Mouse (Mus musculus): ENCODE data around the gene Cfap73.

The Cfap73 gene

DNA sequence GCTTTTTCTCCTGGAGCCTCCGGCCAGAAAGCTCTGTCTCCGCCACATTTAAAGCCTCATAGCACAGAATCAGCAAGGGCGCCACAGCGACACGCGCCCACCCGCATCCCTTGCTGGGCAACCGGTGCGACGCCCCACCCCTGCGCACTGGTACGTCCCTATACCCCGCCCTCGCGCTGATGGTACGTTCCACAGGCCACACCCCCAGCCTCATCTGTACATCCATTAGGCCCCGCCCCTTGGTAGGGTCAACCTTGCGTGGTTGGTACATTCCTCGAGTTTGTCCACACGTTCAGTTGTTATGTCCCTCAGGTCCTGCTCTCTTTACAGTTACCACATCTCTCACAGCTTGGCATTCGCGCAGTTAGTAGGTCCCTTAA lies 21.6 kb downstream of the Cfap73 start, which contains the start of the genes Rita1 and Ddx54:
TSS of gene Rita1 (minus strand) at position 148 of the 380 bp plus-strand sequence.
TSS of gene Ddx54 (plus strand) at position 298 of the 380 bp plus-strand sequence.
- DNase-seq: peak; percentile 98 to 99

DNA sequence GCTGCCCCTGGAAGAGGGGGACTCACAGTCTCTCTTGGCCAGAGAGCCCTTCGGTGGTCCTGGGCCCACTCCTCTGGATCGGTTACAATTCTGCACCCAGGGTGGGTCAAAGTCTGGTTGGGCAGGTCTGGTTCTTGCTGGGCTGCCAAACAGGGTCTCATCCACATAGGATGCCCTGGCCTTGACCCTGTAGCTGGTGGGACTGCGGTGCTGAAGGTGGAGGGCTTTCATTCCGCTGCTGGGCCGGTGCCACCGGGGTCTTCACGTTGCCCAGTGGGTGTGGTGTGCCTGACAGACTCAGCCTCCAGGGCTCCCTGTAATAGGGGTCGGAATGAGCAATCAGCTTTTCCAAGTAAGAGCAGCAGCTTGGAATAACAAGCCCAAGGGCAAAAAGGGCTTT lies 22.6 kb downstream of the Cfap73 start:
- no peak for DNase-seq

GRCm38 (mm10) chr5:120610906-120611305 lies 23.1 kb downstream of the Cfap73 start:
- DNase-seq: no peak

GRCm38 (mm10) chr5:120609246-120609775 lies 24.7 kb downstream of the Cfap73 start:
- DNase-seq: no peak

- no peak for DNase-seq
These were observed 26.7 kb downstream of the Cfap73 start for GRCm38 (mm10) chr5:120607335-120607734.

DNA sequence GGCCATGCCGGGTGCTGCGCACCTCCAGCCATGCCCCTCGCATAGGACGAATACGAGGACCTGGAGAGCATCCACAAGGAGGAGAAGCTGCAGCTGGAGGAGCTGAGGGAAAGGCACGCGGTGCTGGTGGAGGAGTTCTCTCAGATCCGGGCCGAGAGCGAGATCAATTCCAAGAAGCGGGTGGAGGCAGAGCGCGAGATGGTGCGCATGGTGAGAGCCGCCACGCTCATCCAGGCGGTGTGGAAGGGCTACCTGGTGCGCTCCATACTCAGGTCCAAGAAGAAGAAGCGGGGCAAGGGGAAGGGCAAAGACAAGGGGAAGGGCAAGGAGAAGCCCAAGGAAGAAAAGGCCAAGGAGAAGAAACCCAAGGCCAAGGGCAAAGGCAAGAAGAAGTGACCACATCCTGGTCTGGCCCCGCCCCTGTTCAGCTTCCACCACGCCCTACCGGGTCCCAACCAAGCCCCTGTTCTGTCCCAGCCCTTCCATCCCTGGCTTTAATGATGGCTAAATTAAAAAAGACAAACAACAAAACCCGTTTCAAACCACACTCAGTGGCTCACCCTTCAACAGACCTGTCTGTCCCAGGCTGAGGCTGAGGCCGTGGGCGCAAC lies 27.3 kb downstream of the Cfap73 start:
- no peak for DNase-seq

- DNase-seq: peak; percentile 92 to 96
These were observed 28.3 kb downstream of the Cfap73 start for GRCm38 (mm10) chr5:120605688-120606087.

GRCm38 (mm10) chr5:120605241-120605661 lies 28.8 kb downstream of the Cfap73 start:
- peak in 1 of 2 experiments; percentile 57 for DNase-seq

DNA sequence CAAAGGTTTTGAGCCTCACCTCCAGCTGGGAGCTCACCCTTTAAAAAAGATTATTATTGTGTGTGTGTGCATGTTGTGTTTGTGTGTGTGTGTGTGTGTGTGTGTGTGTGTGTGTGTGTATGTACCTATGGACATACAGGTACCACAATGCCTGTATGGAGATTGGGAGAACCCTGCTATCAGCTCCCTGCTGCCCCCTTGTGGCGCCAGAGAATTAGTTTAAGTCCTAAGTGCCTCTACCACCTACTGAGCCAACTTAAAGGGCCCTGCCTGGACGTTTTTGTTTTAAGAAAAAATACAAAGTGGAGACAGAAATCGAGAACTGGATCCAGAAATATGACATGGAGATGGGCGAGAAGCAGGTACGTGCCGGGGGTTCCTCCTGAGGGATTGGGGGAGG lies 29.2 kb downstream of the Cfap73 start:
- peak; percentile 96 to 98 for DNase-seq

GRCm38 (mm10) chr5:120603515-120603914 lies 30.5 kb downstream of the Cfap73 start:
- DNase-seq: no peak

DNA sequence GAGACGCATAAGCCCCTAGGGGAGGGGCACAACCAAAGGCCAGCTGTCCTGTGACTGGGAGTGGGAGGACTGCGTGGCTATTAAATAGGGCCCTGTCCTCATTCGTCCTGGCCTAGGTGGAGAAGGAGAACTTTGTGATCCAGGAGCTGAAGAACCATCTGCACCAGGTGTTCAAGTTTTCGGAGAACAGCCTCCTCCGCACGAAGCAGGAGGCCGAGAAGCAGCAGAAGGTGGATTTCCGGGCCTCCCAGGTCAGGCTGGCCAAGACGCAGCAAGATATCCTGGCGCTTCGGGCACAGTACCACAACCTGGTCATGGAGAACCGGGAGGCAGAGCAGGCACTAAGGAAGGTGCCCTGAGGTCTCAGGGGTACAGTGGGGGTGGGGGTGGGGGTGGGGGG lies 31.8 kb downstream of the Cfap73 start:
- peak; percentile 57 to 64 for DNase-seq

- DNase-seq: peak in 1 of 2 experiments; percentile 19
These were observed 32.9 kb downstream of the Cfap73 start for GRCm38 (mm10) chr5:120600946-120601668.

DNA sequence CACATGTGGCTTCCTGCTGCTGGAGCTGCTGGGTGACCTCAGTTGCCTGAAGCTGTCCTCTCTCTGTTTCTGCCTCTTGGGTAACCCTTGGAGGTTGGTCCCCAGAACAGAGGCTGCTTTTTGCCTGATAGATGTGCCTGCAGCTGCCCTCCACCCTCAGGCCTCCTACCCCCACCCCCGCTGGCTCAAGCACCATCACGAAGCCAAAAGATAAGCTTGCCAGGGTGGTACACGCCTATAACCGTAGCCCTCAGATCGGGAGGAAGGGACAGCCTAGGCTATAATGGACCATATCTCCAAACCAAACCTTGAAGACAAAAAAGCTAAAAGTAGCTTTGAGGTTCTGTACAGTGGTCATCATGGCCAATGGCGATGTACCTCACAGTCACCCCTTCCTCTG lies 34.4 kb downstream of the Cfap73 start:
- DNase-seq: no peak

DNA sequence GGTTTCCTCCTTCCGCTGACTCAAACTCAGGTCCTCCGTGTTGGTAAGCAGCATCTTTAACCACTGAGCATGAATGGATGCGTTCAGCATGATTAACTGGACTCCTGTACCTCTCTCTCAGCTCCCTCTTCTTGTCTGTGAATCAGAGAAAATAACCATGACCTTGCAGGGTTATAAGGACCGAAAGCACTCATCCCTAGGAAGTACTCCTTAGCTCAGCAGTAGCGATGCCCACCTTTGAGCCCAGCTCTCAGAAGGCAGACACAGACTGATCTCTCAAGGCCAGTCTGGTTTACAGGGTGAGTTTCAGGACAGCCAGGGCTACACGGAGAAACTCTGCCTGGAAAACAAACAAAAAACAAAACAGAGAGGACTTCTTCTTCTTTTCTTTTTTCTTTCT lies 39.5 kb downstream of the Cfap73 start:
- no peak for DNase-seq

DNA sequence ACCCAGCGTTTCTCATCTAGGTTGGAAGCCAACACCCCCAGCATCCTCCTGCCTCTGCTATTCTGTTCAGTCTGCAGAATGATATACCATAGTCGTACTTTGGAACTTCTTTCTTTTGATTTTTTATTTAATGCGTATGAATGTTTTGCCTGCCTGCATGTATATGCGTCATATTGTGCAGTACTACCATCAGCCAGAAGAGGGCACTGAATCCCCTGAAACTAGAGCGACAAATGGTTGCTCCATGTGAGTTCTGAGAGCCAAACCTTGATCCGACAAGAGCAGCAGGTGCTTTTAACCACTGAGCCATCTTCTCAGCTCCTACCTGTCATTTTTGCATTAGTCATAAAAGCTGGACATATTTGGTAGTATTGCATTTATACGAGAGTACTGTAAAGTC lies 41.9 kb downstream of the Cfap73 start:
- DNase-seq: peak in 1 of 2 experiments; percentile 41

- no peak for DNase-seq
These were observed 43.6 kb downstream of the Cfap73 start for GRCm38 (mm10) chr5:120590356-120591010.

DNA sequence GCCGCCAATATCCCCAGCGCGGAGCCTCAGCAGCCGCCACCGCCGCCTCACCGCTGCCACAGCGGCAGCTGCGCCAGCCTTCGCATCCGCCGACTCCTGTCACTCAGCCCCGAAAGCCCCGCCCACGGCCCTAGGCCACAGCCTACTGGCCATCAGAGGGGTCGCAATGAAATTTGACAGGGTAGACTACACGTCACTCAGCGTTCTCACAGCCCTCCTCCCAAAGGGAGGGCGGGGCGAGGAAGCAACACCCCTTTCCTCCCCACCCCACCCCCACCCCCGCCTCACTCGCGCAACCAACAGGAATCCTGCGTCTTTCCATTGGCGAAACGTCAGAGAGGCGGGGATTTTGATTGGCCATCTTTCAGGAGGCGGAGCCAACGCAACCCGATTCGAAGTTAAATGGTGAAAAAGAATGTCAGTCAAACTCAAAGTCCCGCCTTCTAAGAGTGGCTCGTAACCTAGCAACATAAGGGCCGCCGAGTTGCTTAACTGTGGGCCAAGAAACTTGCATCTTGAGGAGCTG lies 45.4 kb downstream of the Cfap73 start, which contains the start of the genes Tpcn1 and Iqcd:
TSS of gene Tpcn1 (minus strand) at position 105 of the 526 bp plus-strand sequence.
TSS of gene Iqcd (plus strand) at position 448 of the 526 bp plus-strand sequence.
- DNase-seq: peak; percentile 98 to 99

GRCm38 (mm10) chr5:120587940-120588568 lies 46.0 kb downstream of the Cfap73 start:
- no peak for DNase-seq

DNA sequence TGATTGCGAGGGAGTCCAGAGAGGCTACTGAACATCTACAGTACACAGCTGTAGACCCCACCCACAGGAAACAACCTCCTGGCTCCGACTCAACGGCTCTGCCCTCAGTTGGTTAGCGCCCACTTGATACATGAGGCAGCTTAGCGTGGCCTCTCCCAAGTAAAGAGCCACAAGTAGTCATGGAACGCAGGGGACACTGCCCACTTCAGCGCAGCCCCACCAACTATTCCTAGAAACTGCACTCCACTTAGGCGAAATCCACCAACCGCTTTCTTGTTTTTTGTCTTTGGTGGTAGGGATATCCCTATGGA lies 46.5 kb downstream of the Cfap73 start:
- DNase-seq: no peak

- no peak for DNase-seq
These were observed 47.1 kb downstream of the Cfap73 start for GRCm38 (mm10) chr5:120586741-120587615.

DNA sequence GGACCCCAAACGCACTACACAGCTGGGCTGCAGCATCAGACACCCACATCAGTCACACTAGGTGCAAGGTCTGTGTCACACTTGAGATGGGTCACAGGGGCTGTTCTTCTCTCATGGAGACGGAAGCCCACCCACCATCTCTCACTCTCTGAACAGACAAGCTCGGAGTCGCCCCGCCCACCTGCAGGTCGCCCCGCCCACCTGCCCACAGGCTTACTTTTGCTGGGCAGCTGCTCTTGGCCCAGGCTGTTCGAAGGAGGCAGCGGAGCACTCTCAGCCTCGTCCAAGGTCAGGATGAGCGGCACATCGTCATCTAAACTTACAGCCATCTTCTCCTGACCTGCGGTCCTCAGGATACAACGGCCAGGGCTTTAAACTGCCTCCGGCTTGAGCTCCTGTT lies 49.1 kb downstream of the Cfap73 start:
- DNase-seq: no peak

DNA sequence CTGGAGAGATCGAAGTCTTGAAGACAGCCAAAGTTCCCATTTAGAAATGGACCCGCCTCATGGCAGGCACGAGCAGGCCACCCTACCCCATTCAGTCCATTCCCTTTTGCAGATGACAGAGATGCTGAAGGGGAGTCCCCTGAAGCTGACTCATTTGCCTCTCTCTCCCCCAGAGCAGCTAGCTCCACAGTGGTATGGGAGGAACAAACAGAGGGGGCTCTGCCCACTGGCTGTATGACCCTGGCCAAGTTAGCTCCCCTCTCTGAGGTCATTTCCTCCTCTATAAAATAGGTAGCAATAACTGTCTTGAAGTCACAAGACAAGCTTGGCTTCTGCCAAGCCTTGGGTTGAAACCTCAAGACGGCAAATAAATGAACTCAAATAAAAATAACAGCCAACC lies 50.5 kb downstream of the Cfap73 start:
- no peak for DNase-seq
